Mouse (Mus musculus): ENCODE results near the gene Ruvbl2. TPM values are rescaled to one million over a fixed set of nuclear protein-coding genes. Genes with fewer than 3 reads are reported as not detected.
A peak's percentile ranks its signal among the peaks of the same experiment; 100 is the strongest.
"Not testable (repeated sequence)": the region's sequence is repeated elsewhere in the genome, so short reads cannot be mapped to it uniquely, and the experiment has no call there.

Ruvbl2 gene
- polyA plus RNA-seq, 1 experiment from 2014 or later: 159 TPM

- Histone ChIP-seq H3K9me3 (replicated peaks) (no peaks in the 10 kb centered on the region), H3K36me3 (no peaks in the 10 kb centered on the region), H3K4me1 (peaks cover 11% of the 10 kb centered on the region), H3K4me3 (replicated peaks) (no peak overlapping the region), H3K27ac (replicated peaks) (no peak overlapping the region), H3K4me2 (replicated peaks) (no peak overlapping the region), H3K27me3 (no peaks in the 10 kb centered on the region), H3K9ac (no peak overlapping the region)
- no peak for ATAC-seq (ENCODE audit: insufficient number of reproducible peaks, low FRiP score, low TSS enrichment, low read depth)
- 6% methylated on average over 3 of the region's 3 CpGs for WGBS
Measured at GRCm38 (mm10) chr7:45470869-45471268, 33.0 kb upstream of the Ruvbl2 start.

DNA sequence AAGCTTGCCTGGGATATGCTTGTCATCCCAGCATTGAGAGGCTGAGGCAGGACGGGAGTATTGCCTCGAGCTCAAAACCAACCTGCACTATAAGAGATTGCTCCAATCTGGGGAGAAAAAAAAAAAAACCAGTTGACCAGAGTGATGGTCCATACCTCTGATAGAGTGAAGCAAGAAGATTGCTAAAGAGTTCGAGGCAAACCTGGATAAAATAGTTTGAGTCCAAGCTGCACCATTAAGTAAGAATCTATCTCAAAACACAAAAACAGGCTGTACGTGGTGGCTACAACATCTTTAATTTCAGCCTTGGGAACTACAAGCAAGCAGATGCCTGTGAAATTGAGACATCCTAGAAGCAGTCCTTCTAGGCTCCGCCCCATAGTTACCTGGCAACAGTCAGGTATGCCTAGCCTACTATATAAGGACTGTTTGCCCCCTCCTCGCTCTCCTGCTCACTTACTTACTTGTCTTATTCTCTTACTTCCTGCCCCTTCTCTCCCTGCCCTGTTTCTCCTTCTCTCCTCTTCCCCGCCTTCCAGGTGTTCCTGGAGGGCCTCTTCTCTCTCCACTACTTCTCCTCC, 29.3 kb upstream of the Ruvbl2 start:
- no peak for ATAC-seq (ENCODE audit: insufficient number of reproducible peaks, low FRiP score, low TSS enrichment, low read depth)
- Histone ChIP-seq H3K27me3 (no peaks in the 10 kb centered on the region), H3K4me3 (replicated peaks) (peak overlapping the region; percentile 71), H3K27ac (replicated peaks) (peak overlapping the region; percentile 51; the same call in 1 of the 2 replicates), H3K4me2 (replicated peaks) (peak overlapping the region; percentile 73), H3K9me3 (replicated peaks) (no peaks in the 10 kb centered on the region), H3K9ac (peak overlapping the region; percentile 59; the same call in 1 of the 2 replicates), H3K4me1 (peaks cover 18% of the 10 kb centered on the region), H3K36me3 (peaks cover 25% of the 10 kb centered on the region)
- 36% methylated on average over 7 of the region's 7 CpGs for WGBS

DNA sequence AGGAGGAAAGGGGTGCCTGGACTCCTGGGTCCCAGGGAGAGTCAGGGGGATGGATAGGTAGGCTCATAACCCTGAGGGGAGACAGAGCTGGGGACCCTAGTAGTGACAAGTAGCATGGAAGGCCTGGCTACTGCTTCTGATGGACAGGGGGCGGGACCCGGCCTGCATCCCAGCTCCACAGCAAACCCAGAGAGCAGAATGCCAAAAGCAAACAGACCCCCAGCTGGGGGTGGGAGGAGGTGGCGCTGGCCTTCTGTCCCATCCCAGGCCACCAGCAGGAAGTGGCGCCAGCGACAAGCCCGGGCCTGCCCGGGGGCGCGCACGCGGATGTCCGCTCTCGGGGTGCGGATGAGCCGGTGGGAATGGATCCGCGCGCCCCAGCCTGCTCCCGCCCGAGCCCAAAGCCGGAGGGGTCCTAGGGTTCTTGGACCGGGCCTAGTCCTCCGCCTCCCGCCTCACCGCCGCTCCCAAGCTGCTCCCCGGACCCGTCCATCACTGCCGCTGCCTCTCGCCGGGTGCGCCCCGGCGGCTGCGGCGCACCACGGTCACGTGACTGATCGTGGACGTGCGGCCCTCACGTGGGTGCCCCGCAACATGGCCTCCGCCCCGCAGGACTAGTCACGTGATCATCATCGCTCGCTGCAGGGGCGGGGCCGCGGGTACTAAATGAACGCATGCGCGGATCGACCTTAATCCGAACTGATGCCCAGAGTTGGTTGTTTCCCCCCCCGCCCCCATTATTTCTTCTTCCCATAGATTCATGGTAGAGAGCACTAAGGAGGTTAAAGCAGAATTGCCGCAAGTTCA, 28.6 kb upstream of the Ruvbl2 start, which contains the start of gene Bax:
Bax (minus strand) TSS at position 616 of the 807 bp plus-strand sequence.
- H3K27ac ChIP-seq (replicated peaks): peak within 1 kb of the TSS; percentile 51; the same call in 1 of the 2 replicates
- H3K9me3 ChIP-seq (replicated peaks): no peaks in the 10 kb centered on the region
- H3K36me3 ChIP-seq: peaks cover 28% of the 10 kb centered on the region
- peak within 1 kb of the TSS; percentile 59 for H3K9ac ChIP-seq
- peak; percentile 84 for ATAC-seq (ENCODE audit: insufficient number of reproducible peaks, low FRiP score, low TSS enrichment, low read depth)
- under 1% methylated on average over 53 of the region's 58 CpGs for WGBS
- H3K27me3 ChIP-seq: no peaks in the 10 kb centered on the region
- H3K4me3 ChIP-seq (replicated peaks): peak within 1 kb of the TSS; percentile 71
- H3K4me1 ChIP-seq: peaks cover 23% of the 10 kb centered on the region
- H3K4me2 ChIP-seq (replicated peaks): peak within 1 kb of the TSS; percentile 73

DNA sequence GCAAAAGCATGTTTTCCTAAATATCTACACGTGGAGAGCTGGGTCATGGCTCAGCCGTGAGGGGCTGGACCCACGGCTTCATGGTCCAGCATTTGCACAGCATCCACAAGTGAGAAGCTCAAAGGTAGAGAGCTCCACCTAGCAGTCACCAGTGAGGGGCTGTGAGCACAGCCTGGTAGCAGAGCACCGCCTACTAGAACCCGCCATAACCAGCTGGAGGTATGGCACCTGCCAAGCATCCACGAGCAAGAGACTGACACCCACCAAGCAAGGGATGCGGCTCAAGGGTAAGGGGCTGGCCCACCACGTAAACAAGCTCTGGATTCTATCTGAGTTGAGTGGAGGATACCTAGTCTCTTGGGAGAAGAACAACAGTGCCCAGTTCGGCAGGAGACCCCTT, 27.7 kb upstream of the Ruvbl2 start:
- peak overlapping the region; percentile 73 for H3K4me2 ChIP-seq (replicated peaks)
- H3K27ac ChIP-seq (replicated peaks): no peak overlapping the region
- H3K4me1 ChIP-seq: peaks cover 31% of the 10 kb centered on the region
- ATAC-seq (ENCODE audit: insufficient number of reproducible peaks, low FRiP score, low TSS enrichment, low read depth): no peak
- no peaks in the 10 kb centered on the region for H3K27me3 ChIP-seq
- H3K4me3 ChIP-seq (replicated peaks): peak overlapping the region; percentile 71
- no peaks in the 10 kb centered on the region for H3K9me3 ChIP-seq (replicated peaks)
- 75% methylated on average over 9 of the region's 9 CpGs for WGBS
- H3K9ac ChIP-seq: peak overlapping the region; percentile 59; the same call in 1 of the 2 replicates
- H3K36me3 ChIP-seq: peaks cover 28% of the 10 kb centered on the region

GRCm38 (mm10) chr7:45465112-45465511, 27.2 kb upstream of the Ruvbl2 start:
- Histone ChIP-seq H3K36me3 (peaks cover 28% of the 10 kb centered on the region), H3K27me3 (no peaks in the 10 kb centered on the region), H3K9ac (peak overlapping the region; percentile 59), H3K4me1 (peaks cover 35% of the 10 kb centered on the region), H3K4me3 (replicated peaks) (peak overlapping the region; percentile 71), H3K4me2 (replicated peaks) (peak overlapping the region; percentile 73; the same call in 1 of the 2 replicates), H3K27ac (replicated peaks) (no peak overlapping the region), H3K9me3 (replicated peaks) (no peaks in the 10 kb centered on the region)
- WGBS: 94% methylated on average over 12 of the region's 12 CpGs
- ATAC-seq (ENCODE audit: insufficient number of reproducible peaks, low FRiP score, low TSS enrichment, low read depth): no peak

GRCm38 (mm10) chr7:45463987-45464778, 26.3 kb upstream of the Ruvbl2 start:
- 91% methylated on average over 7 of the region's 7 CpGs for WGBS
- Histone ChIP-seq H3K27me3 (no peaks in the 10 kb centered on the region), H3K4me1 (peaks cover 38% of the 10 kb centered on the region), H3K9me3 (replicated peaks) (no peaks in the 10 kb centered on the region), H3K4me2 (replicated peaks) (no peak overlapping the region), H3K4me3 (replicated peaks) (no peak overlapping the region), H3K9ac (no peak overlapping the region), H3K27ac (replicated peaks) (no peak overlapping the region), H3K36me3 (peaks cover 28% of the 10 kb centered on the region)
- ATAC-seq (ENCODE audit: insufficient number of reproducible peaks, low FRiP score, low TSS enrichment, low read depth): no peak

DNA sequence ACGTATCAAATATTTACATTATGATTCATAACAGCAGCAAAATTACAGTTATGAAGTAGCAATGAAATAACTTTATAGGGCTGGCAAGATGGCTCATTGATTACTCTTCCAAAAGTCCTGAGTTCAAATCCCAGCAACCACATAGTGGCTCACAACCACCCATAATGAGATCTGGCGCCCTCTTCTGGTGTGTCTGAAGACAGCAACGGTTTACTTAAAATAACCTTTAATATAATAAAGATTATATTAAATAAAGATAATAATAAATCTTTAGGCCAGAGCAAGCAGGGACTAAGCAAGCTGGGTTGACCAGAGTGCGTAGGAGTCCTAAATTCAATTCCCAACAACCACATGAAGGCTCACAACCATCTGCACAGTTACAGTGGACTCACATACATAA, 25.0 kb upstream of the Ruvbl2 start:
- not testable (repeated sequence) for H3K4me2 ChIP-seq (replicated peaks); ATAC-seq (ENCODE audit: insufficient number of reproducible peaks, low FRiP score, low TSS enrichment, low read depth); H3K27ac ChIP-seq (replicated peaks); H3K9me3 ChIP-seq (replicated peaks); H3K9ac ChIP-seq; H3K27me3 ChIP-seq; H3K4me3 ChIP-seq (replicated peaks)
- H3K36me3 ChIP-seq: peaks cover 32% of the 10 kb centered on the region
- 77% methylated on average over 4 of the region's 4 CpGs for WGBS
- peaks cover 45% of the 10 kb centered on the region for H3K4me1 ChIP-seq

DNA sequence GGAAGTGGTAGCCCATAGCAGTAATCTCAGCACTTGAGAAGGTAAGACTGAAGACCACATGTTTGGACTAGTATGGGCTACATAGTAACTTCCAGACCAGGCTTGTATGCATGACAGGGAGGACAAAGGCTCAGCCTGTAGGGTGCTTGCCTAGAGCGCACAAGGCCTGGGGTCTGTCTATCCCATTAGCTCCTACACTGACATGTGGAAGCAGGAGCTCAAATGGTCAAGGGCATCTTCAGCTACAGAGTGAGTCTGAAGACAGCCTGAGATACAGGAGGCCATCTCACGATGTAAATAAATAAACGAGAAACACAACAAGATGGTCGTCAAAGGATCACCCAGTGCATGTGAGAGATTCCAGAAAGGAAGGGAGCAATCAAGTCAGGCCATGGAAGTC, 24.4 kb upstream of the Ruvbl2 start:
- H3K9ac ChIP-seq: no peak overlapping the region
- WGBS: 81% methylated on average over 4 of the region's 4 CpGs
- no peak for ATAC-seq (ENCODE audit: insufficient number of reproducible peaks, low FRiP score, low TSS enrichment, low read depth)
- H3K4me2 ChIP-seq (replicated peaks): no peak overlapping the region
- peaks cover 48% of the 10 kb centered on the region for H3K4me1 ChIP-seq
- no peak overlapping the region for H3K4me3 ChIP-seq (replicated peaks)
- peaks cover 38% of the 10 kb centered on the region for H3K36me3 ChIP-seq
- H3K9me3 ChIP-seq (replicated peaks): no peaks in the 10 kb centered on the region
- no peak overlapping the region for H3K27ac ChIP-seq (replicated peaks)
- no peaks in the 10 kb centered on the region for H3K27me3 ChIP-seq

DNA sequence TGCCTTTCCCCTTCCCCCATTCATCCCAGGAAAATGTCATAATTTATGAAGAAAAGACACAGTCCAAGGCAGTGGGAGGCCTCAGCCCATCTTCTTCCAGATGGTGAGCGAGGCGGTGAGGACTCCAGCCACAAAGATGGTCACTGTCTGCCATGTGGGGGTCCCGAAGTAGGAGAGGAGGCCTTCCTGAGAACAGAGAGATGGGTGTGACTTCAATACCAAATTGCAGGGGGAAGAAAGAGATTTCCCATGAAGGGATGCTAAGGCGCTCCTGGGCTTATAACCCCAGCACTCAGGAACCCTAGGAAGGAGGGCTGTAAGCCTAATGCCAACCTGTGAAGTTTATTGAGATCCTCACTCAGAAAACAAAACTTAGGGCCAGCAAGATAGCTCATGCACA, 23.9 kb upstream of the Ruvbl2 start:
- no peaks in the 10 kb centered on the region for H3K27me3 ChIP-seq
- H3K36me3 ChIP-seq: peaks cover 43% of the 10 kb centered on the region
- ATAC-seq (ENCODE audit: insufficient number of reproducible peaks, low FRiP score, low TSS enrichment, low read depth): no peak
- no peak overlapping the region for H3K9ac ChIP-seq
- peaks cover 50% of the 10 kb centered on the region for H3K4me1 ChIP-seq
- no peak overlapping the region for H3K4me3 ChIP-seq (replicated peaks)
- no peak overlapping the region for H3K4me2 ChIP-seq (replicated peaks)
- peak overlapping the region; percentile 66; the same call in 1 of the 2 replicates for H3K27ac ChIP-seq (replicated peaks)
- WGBS: 83% methylated on average over 4 of the region's 4 CpGs
- H3K9me3 ChIP-seq (replicated peaks): no peaks in the 10 kb centered on the region

- Histone ChIP-seq H3K27me3 (no peaks in the 10 kb centered on the region), H3K4me2 (replicated peaks) (no peak overlapping the region), H3K36me3 (peaks cover 44% of the 10 kb centered on the region), H3K27ac (replicated peaks) (peak overlapping the region; percentile 91), H3K9me3 (replicated peaks) (no peaks in the 10 kb centered on the region), H3K4me1 (peaks cover 54% of the 10 kb centered on the region), H3K9ac (no peak overlapping the region), H3K4me3 (replicated peaks) (no peak overlapping the region)
- ATAC-seq (ENCODE audit: insufficient number of reproducible peaks, low FRiP score, low TSS enrichment, low read depth): no peak
- 43% methylated on average over 5 of the region's 5 CpGs for WGBS
Measured at GRCm38 (mm10) chr7:45461326-45461725, 23.4 kb upstream of the Ruvbl2 start.

DNA sequence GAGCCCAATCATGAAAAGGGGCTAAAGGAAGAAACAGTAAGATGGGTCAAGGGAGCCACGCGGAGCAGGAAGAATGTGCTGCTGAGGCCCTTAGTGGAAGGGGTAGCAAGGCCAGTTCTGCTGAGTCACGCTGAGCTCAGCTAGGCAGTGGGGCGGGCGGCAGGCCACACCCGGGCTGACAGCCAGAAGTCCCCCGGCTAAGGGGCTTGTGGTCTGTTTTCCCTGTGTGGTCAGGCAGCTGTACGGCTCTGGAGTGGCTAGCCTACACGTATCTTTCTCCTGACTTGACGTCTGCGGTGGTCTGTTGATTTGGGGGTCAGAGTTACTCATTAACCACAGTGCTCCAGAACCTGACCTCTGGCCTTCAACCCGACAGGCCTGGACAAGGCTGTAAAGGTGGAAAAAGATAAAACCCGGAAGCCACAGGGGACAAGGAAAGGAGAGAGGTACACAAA, 23.0 kb upstream of the Ruvbl2 start:
- H3K36me3 ChIP-seq: peaks cover 44% of the 10 kb centered on the region
- H3K9me3 ChIP-seq (replicated peaks): no peaks in the 10 kb centered on the region
- 21% methylated on average over 13 of the region's 13 CpGs for WGBS
- 0 out of 2 replicates have a peak overlapping the region, but pooled peaks have one; percentile 54 for H3K4me2 ChIP-seq (replicated peaks)
- peaks cover 53% of the 10 kb centered on the region for H3K4me1 ChIP-seq
- peak overlapping the region; percentile 91 for H3K27ac ChIP-seq (replicated peaks)
- peak overlapping the region; percentile 77 for H3K4me3 ChIP-seq (replicated peaks)
- no peak overlapping the region for H3K9ac ChIP-seq
- no peaks in the 10 kb centered on the region for H3K27me3 ChIP-seq
- 0 out of 2 replicates have a peak, but pooled peaks have one; percentile 9 for ATAC-seq (ENCODE audit: insufficient number of reproducible peaks, low FRiP score, low TSS enrichment, low read depth)

All from embryonic facial prominence, embryonic 15.5 days (tissue).